Mouse (Mus musculus): Measurements from ENCODE around the gene Brca2. TPM values are rescaled to one million over a fixed set of nuclear protein-coding genes. Genes with fewer than 3 reads are reported as not detected.

Gene Brca2
- polyA plus RNA-seq, 1 experiment from 2014 or later: 34.1 TPM

- H3K9ac ChIP-seq: no peak overlapping the region
- no peaks in the 10 kb centered on the region for H3K4me1 ChIP-seq (ENCODE audit: insufficient read depth)
- peak; percentile 72 for TF ChIP-seq CTCF (IDR thresholded peaks at IDR 0.05; ENCODE audit: low read depth)
- H3K4me2 ChIP-seq: no peak overlapping the region
- H3K27me3 ChIP-seq (ENCODE audit: insufficient read depth, low read length): no peaks in the 10 kb centered on the region
- H3K9me3 ChIP-seq (ENCODE audit: low read depth, low read length): no peaks in the 10 kb centered on the region
- no peak overlapping the region for H3K27ac ChIP-seq (ENCODE audit: low read depth)
- WGBS: 45% methylated on average over 6 of the region's 6 CpGs
- H3K36me3 ChIP-seq (ENCODE audit: insufficient read depth): no peaks in the 10 kb centered on the region
- peak; percentile 67 for DNase-seq
- ATAC-seq (ENCODE audit: insufficient read depth): no peak
- no peak overlapping the region for H3K4me3 ChIP-seq (ENCODE audit: low read depth, low read length)
Observed at GRCm38 (mm10) chr5:150495792-150496191, 26.6 kb upstream of the Brca2 start.

DNA sequence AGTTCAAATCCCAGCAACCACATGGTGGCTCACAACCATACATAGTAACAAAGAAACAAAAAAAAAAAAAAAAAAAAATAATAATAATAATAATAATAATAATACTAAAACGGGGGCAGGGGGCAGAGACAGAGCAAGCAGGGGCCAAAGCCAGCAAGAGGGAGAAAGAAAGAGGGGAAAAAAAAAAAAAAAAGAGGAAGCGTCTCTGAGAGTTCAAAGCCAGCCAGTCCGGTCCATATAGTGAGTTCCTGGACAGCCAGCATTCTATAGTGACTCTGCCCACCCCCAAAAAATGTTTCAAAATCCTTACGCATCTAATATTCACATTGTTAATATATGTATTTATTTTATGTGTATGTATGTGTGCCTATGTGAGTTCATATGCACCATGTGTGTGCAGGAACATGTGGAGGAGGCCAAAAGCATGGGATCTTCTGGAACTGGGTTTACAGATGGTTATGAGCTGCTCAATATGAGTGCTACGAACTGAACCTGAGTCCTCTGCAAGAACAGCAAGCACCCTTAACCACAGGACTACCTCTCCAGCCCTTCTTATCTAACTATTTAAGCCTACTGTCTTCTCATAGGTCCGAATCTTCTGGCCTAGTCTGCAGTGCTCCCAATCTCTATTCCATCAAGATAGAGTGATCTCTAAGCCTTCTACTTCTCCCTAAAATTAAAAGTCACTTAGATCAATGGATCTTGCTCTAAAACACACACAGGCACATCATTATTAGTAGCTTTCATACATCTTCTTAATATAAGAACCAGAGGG, 11.8 kb upstream of the Brca2 start:
- WGBS: 83% methylated on average over 6 of the region's 6 CpGs
- H3K36me3 ChIP-seq (ENCODE audit: insufficient read depth): no peaks in the 10 kb centered on the region
- H3K27me3 ChIP-seq (ENCODE audit: insufficient read depth, low read length): no peaks in the 10 kb centered on the region
- DNase-seq: no peak
- no peak overlapping the region for H3K9ac ChIP-seq
- H3K4me2 ChIP-seq: no peak overlapping the region
- no peaks in the 10 kb centered on the region for H3K9me3 ChIP-seq (ENCODE audit: low read depth, low read length)
- H3K4me3 ChIP-seq (ENCODE audit: low read depth, low read length): no peak overlapping the region
- no peak for TF ChIP-seq CTCF (IDR thresholded peaks at IDR 0.05; ENCODE audit: low read depth)
- H3K27ac ChIP-seq (ENCODE audit: low read depth): no peak overlapping the region
- no peaks in the 10 kb centered on the region for H3K4me1 ChIP-seq (ENCODE audit: insufficient read depth)
- ATAC-seq (ENCODE audit: insufficient read depth): no peak

DNA sequence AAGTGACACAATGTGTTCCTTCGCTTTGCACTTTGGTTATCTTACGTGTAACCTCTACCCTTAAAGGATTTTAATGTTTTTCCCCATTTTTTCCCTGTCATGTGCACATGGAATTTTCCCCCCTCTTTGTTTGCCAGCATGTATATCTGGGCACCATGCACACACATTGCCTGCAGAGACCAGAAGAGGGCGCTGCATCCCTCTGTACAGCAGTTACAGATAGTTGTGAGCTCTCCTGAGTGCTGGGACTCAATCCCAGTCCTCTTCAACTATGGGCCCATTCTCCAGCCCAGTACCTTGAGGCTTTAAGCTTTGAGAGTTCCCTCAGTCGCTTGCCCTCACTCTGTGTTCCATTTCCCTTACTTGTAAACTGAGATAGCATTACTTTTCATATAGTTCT, 9.2 kb upstream of the Brca2 start:
- H3K9me3 ChIP-seq (ENCODE audit: low read depth, low read length): no peaks in the 10 kb centered on the region
- no peak overlapping the region for H3K4me3 ChIP-seq (ENCODE audit: low read depth, low read length)
- WGBS: 79% methylated on average over 4 of the region's 4 CpGs
- DNase-seq: no peak
- no peaks in the 10 kb centered on the region for H3K27me3 ChIP-seq (ENCODE audit: insufficient read depth, low read length)
- no peak for TF ChIP-seq CTCF (IDR thresholded peaks at IDR 0.05; ENCODE audit: low read depth)
- no peaks in the 10 kb centered on the region for H3K4me1 ChIP-seq (ENCODE audit: insufficient read depth)
- H3K4me2 ChIP-seq: no peak overlapping the region
- H3K27ac ChIP-seq (ENCODE audit: low read depth): no peak overlapping the region
- H3K9ac ChIP-seq: no peak overlapping the region
- H3K36me3 ChIP-seq (ENCODE audit: insufficient read depth): no peaks in the 10 kb centered on the region
- ATAC-seq (ENCODE audit: insufficient read depth): no peak

- Histone ChIP-seq H3K9ac (no peak overlapping the region), H3K4me1 (ENCODE audit: insufficient read depth) (no peaks in the 10 kb centered on the region), H3K4me2 (no peak overlapping the region), H3K27me3 (ENCODE audit: insufficient read depth, low read length) (no peaks in the 10 kb centered on the region), H3K27ac (ENCODE audit: low read depth) (no peak overlapping the region), H3K9me3 (ENCODE audit: low read depth, low read length) (no peaks in the 10 kb centered on the region), H3K36me3 (ENCODE audit: insufficient read depth) (no peaks in the 10 kb centered on the region), H3K4me3 (ENCODE audit: low read depth, low read length) (no peak overlapping the region)
- WGBS: 83% methylated on average over 1 of the region's 1 CpGs
- ATAC-seq (ENCODE audit: insufficient read depth) (no peak), DNase-seq (no peak)
- no peak for TF ChIP-seq CTCF (IDR thresholded peaks at IDR 0.05; ENCODE audit: low read depth)
Observed at GRCm38 (mm10) chr5:150514027-150514426, 8.4 kb upstream of the Brca2 start.

DNA sequence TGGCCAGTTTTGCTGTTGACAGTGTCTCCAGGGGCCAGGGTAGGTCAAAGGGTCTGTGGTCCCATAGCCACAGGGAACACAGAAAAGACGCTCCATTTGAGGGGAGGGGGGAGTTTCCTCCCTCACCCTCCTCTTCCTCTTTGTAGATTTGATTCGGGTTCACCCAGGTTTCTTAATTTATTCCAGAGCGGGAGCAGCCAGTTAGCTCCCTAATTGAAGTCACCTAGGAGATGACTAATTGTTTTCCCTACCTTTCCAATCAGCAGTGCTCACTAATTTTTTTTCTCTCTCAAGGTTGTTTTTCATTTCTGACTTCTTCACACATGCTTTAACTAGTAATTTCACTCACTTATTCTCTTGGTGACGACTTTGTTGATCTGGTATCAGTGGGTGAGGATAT, 4.4 kb upstream of the Brca2 start, which contains the start of gene Zar1l:
Gene Zar1l, minus strand, starts transcription at position 101 of the 400 bp plus-strand sequence.
- DNase-seq (no peak), ATAC-seq (ENCODE audit: insufficient read depth) (no peak)
- H3K4me2 ChIP-seq: no peak within 1 kb of the TSS
- H3K36me3 ChIP-seq (ENCODE audit: insufficient read depth): no peaks in the 10 kb centered on the region
- H3K4me3 ChIP-seq (ENCODE audit: low read depth, low read length): no peak within 1 kb of the TSS
- no peak within 1 kb of the TSS for H3K27ac ChIP-seq (ENCODE audit: low read depth)
- WGBS: 54% methylated on average over 4 of the region's 4 CpGs
- H3K9me3 ChIP-seq (ENCODE audit: low read depth, low read length): no peaks in the 10 kb centered on the region
- no peaks in the 10 kb centered on the region for H3K4me1 ChIP-seq (ENCODE audit: insufficient read depth)
- no peak for TF ChIP-seq CTCF (IDR thresholded peaks at IDR 0.05; ENCODE audit: low read depth)
- no peaks in the 10 kb centered on the region for H3K27me3 ChIP-seq (ENCODE audit: insufficient read depth, low read length)
- no peak within 1 kb of the TSS for H3K9ac ChIP-seq

DNA sequence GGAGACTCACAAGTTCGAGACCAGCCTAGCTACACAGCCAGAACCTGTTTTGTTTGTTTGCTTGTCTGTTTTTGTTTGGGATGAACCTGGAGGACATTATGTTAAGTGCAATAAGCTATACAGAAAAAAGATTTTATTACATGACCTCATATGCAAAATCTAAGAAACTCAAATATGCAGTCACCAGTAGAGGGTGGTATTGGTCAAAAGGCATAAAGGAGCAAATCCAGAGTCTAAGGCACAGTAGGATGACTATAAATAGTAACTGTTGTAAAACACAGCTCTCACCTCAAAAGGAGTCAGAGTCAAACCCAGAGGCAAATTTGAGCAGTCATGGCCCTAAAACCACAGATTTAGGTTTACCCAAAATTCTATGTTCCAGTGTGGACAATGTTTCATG, 2.9 kb upstream of the Brca2 start:
- H3K4me3 ChIP-seq (ENCODE audit: low read depth, low read length): no peak overlapping the region
- DNase-seq (peak; percentile 54), ATAC-seq (ENCODE audit: insufficient read depth) (no peak)
- no peaks in the 10 kb centered on the region for H3K36me3 ChIP-seq (ENCODE audit: insufficient read depth)
- peaks cover 10% of the 10 kb centered on the region for H3K4me1 ChIP-seq (ENCODE audit: insufficient read depth)
- no peak overlapping the region for H3K4me2 ChIP-seq
- no peak overlapping the region for H3K9ac ChIP-seq
- TF ChIP-seq CTCF (IDR thresholded peaks at IDR 0.05; ENCODE audit: low read depth): peak; percentile 42
- no peaks in the 10 kb centered on the region for H3K9me3 ChIP-seq (ENCODE audit: low read depth, low read length)
- H3K27ac ChIP-seq (ENCODE audit: low read depth): no peak overlapping the region
- H3K27me3 ChIP-seq (ENCODE audit: insufficient read depth, low read length): no peaks in the 10 kb centered on the region
- 87% methylated on average over 1 of the region's 1 CpGs for whole genome bisulfite sequencing

DNA sequence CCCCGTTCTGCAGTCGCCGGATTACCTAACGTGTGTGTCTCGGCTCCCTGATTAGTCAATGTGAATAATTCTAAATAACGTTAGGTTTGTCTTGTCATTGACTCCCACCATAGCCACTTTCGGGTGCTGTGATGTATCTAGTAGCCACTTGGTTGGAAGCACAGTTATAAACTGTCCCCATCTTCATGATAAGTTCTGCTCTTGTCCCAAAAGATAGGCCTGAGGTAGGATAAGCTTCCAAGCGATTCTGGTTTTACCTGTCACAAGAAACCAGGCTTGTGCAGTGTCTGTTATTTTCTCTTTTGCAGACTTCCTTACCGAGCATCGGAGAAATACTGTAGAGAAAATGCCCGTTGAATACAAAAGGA, 421 bp downstream of the Brca2 start:
- no peak for TF ChIP-seq CTCF (IDR thresholded peaks at IDR 0.05; ENCODE audit: low read depth)
- H3K9me3 ChIP-seq (ENCODE audit: low read depth, low read length): no peaks in the 10 kb centered on the region
- no peak; the same call in 1 of the 2 replicates for ATAC-seq (ENCODE audit: insufficient read depth)

More for the DNA sequence above, 421 bp downstream of the Brca2 start:
- no peak for DNase-seq
- Histone ChIP-seq H3K27me3 (ENCODE audit: insufficient read depth, low read length) (no peaks in the 10 kb centered on the region), H3K4me3 (ENCODE audit: low read depth, low read length) (peak overlapping the region; percentile 82), H3K27ac (ENCODE audit: low read depth) (peak overlapping the region; percentile 85), H3K4me1 (ENCODE audit: insufficient read depth) (peaks cover 10% of the 10 kb centered on the region), H3K9ac (peak overlapping the region; percentile 95), H3K36me3 (ENCODE audit: insufficient read depth) (no peaks in the 10 kb centered on the region), H3K4me2 (peak overlapping the region; percentile 77)
- WGBS: 5% methylated on average over 11 of the region's 11 CpGs
